Mouse (Mus musculus) thymus, postnatal 36 days (tissue): ENCODE data around the gene Cinp.

Source experiments
- DNase-seq, 2 experiments: peaks; one replicate each; pipeline ENCODE4 v3.0.0; 2022; ENCODE audit warnings: mixed read lengths in 2 of 2

The Cinp gene

GRCm38 (mm10) chr12:110889036-110890020, at the start of gene Cinp, which contains the start of gene Tecpr2:
Gene Cinp, minus strand, starts transcription at chr12:110889145.
Gene Tecpr2, plus strand, starts transcription at chr12:110889264.
- DNase-seq, result peak; percentile 93 to 98

- DNase-seq, result no peak
Observed at GRCm38 (mm10) chr12:110937496-110937895, 48.6 kb upstream of the Cinp start.

- DNase-seq, result peak; percentile 55 to 56
Observed at GRCm38 (mm10) chr12:110935983-110936620, 47.2 kb upstream of the Cinp start.

- DNase-seq, result no peak
Observed at GRCm38 (mm10) chr12:110932820-110933219, 43.9 kb upstream of the Cinp start.

GRCm38 (mm10) chr12:110921572-110921971, 32.6 kb upstream of the Cinp start:
- no peak for DNase-seq

- DNase-seq, result no peak
Observed at GRCm38 (mm10) chr12:110920254-110920653, 31.3 kb upstream of the Cinp start.

- DNase-seq, result no peak
Observed at GRCm38 (mm10) chr12:110915761-110916160, 26.8 kb upstream of the Cinp start.

- DNase-seq, result no peak
Observed at GRCm38 (mm10) chr12:110909962-110910361, 21.0 kb upstream of the Cinp start.

GRCm38 (mm10) chr12:110907845-110908244, 18.9 kb upstream of the Cinp start:
- DNase-seq, result no peak

- DNase-seq, result peak in 1 of 2 experiments; percentile 14
Observed at GRCm38 (mm10) chr12:110903536-110903935, 14.6 kb upstream of the Cinp start.

- no peak for DNase-seq
Observed at GRCm38 (mm10) chr12:110902106-110902505, 13.2 kb upstream of the Cinp start.

- DNase-seq, result no peak
Observed at GRCm38 (mm10) chr12:110891887-110892286, 2.9 kb upstream of the Cinp start.

- DNase-seq, result no peak
Observed at GRCm38 (mm10) chr12:110888606-110889005, 339 bp downstream of the Cinp start.

GRCm38 (mm10) chr12:110888106-110888505, 839 bp downstream of the Cinp start:
- no peak for DNase-seq

GRCm38 (mm10) chr12:110885251-110885650, 3.7 kb downstream of the Cinp start:
- no peak for DNase-seq

GRCm38 (mm10) chr12:110882291-110882690, 6.7 kb downstream of the Cinp start:
- DNase-seq, result peak in 1 of 2 experiments; percentile 7

- no peak for DNase-seq
Observed at GRCm38 (mm10) chr12:110875351-110875750, 13.6 kb downstream of the Cinp start.

- no peak for DNase-seq
Observed at GRCm38 (mm10) chr12:110871247-110871646, 17.7 kb downstream of the Cinp start.

- DNase-seq, result no peak
Observed at GRCm38 (mm10) chr12:110870107-110870506, 18.8 kb downstream of the Cinp start.

GRCm38 (mm10) chr12:110865989-110866388, 23.0 kb downstream of the Cinp start:
- no peak for DNase-seq

GRCm38 (mm10) chr12:110865571-110865970, 23.4 kb downstream of the Cinp start:
- DNase-seq, result no peak

GRCm38 (mm10) chr12:110864008-110864407, 24.9 kb downstream of the Cinp start:
- no peak for DNase-seq

- DNase-seq, result peak; percentile 38 to 56
Observed at GRCm38 (mm10) chr12:110861256-110861655, 27.7 kb downstream of the Cinp start.

- no peak for DNase-seq
Observed at GRCm38 (mm10) chr12:110860293-110860692, 28.7 kb downstream of the Cinp start.
